Mouse (Mus musculus): ENCODE measurements around the gene Fgf2.

Fgf2 gene

DNA sequence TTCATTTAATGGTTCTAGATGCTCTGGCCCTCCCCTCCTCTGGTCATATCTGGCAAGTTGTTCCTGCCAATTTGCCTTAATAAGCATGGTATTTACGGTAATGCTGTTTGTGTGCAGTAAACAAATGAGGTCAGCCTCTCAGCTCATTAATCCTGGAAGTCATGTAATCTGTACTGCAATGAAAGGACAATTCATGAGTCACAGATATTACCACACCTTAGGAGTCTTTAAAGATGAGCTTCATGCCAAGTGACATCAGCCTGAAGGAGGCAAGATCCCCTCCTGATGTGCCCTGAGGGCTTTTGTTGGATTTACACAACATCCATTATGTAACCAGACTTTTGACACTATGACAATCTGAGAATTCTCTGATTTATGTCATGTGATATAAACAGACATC is 6.6 kb downstream of the Fgf2 start:
- no peak for DNase-seq (ENCODE audit: low spot score in 2 of 2)

DNA sequence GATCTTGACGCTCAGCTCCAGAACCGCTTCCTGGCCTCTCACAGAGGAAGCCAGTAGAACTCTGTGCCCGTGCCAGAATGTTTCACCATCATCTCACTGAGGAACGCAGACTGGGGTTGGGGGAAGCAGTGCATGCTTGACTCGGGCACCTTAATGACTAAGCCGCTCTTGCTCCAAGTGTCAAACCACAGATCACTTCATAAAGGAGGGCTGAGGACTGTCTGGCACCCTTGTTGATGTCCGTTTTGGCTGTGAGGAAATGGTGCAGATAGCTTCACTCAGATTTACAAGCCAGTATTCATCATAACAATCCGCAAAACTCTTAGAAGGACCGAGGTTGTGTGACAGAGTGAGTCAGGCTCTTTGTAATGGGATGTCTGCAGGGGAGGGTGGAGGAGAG is 12.6 kb downstream of the Fgf2 start:
- peak in 1 of 2 experiments; percentile 57 for DNase-seq (ENCODE audit: low spot score in 2 of 2)

DNA sequence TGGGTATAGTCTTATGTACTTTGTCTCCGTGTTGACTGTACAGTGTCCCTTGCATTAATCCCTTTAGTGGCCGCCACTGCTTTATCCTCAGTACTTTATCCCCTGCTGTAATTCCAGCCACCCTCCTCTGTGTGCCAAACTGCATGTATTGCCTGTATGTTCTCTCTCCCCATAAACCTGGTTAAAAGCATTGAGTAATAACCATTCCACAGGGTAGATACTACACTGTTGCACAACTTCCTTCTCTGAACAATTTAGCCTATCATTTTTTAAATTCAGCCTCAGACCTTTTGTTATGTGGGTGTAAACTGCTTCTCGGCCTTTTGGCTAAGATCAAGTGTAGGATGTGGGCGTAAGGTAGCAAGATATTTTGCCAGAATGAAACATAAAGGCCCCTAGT is 17.0 kb downstream of the Fgf2 start:
- DNase-seq (ENCODE audit: low spot score in 2 of 2), result no peak

DNA sequence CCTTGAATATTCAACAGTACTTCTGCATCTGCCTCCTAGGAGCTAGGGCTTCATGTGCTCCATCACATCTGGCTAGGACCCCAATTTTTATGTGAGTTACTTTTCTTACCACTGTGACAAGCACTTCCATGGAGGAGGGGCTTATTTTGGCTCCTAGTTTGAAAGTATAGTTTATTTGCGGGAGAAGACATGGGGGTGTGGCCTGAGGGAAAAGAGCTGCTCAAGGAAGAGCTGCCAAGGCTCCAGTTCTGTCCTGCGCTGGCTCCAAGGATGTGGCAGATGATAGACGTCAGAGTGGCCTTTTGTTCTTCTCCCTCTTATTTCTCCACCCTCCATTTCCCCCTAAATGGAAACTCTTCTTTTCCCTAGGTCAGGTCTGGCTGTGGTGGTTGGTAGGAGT is 17.8 kb downstream of the Fgf2 start:
- DNase-seq (ENCODE audit: low spot score in 2 of 2), result no peak

DNA sequence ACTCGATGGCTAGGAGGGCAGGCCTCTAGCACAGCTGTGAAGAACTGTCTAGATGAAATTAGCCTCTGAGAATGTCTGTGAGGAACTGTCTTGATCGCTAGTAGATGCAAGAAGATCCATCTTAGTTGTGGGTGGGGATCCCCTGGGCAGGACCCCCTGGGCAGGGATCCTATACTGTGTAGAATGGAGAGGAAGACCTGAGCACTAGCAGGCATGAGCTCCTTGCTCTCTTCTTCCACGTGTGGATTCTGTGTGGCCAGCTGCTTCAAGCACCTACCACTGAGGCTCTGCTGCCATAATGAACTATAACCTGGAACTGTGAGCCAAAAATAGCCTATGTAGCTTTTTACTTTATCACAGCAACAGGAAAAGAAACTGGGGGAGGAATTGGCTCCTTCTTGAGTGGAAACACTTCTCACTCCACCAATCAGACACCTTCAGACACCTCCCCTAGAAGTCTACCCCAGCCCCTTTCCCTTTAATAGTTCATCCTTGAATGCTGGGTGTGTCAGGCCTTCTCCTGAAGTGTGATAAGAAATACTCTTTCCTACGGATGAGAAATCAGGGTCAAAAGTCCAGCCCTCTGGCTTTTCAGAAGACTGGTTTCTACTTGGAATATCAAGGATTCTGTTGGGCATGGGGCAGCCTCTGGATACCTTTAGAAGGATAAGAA is 18.4 kb downstream of the Fgf2 start:
- DNase-seq (ENCODE audit: low spot score in 2 of 2), result no peak

DNA sequence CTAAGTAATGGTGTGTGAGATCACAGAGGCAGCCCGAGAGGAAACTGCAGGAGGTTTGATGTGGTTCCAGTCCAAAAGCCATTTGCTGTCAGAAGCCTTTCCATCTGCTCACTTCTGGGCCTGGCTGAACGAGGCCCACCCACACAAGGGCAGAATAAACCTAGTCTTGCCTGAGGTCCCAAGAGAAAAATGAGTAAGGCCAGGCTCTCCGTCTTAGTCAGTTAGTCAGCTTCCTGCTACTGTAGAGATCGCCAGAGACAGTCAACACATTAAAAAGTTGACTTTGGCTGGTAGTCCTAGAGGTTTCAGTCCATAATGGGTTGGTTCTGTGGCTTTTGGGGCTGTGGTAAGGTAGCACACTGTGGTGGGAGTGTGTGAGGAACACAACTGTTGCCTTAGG is 22.3 kb downstream of the Fgf2 start:
- no peak for DNase-seq (ENCODE audit: low spot score in 2 of 2)

DNA sequence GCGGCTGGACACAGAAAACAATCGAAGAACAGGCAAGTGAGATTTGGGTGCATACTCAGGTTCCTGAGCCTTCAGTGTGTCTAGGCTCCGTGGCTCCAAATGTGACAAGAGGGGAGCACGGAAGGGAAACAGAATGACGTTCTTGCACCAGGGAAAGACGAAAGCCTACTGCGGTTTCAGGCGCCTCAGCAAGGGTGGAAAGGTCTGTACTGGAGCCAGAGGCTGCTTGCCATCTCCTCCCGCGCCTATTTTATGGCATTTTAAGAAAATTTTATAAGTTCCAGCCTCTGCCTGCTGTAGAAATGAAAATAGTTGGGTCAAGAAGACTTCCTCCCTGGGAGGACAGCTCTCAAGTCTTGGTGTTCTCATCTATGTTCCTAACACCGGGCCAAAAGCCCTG is 25.6 kb downstream of the Fgf2 start:
- no peak for DNase-seq (ENCODE audit: low spot score in 2 of 2)

DNA sequence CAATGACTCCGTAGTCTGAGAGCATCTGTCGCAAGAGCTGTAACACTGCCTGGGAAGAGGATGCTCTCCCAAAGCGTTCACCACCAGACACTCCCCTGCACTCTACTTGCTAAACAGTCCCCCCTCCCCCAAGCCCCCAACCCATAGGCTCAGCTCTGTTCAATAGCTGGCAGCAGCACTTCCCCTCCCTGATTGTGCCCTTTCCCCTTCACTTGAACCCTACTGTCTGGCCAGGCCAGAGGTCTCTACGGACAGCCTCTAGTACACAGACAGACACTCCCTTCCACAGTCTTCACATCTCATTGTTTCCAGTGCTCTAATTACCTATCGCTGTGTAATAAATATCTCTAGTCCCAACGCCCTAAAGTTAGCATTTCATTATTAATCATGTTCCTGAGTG is 29.8 kb downstream of the Fgf2 start:
- DNase-seq (ENCODE audit: low spot score in 2 of 2), result no peak

DNA sequence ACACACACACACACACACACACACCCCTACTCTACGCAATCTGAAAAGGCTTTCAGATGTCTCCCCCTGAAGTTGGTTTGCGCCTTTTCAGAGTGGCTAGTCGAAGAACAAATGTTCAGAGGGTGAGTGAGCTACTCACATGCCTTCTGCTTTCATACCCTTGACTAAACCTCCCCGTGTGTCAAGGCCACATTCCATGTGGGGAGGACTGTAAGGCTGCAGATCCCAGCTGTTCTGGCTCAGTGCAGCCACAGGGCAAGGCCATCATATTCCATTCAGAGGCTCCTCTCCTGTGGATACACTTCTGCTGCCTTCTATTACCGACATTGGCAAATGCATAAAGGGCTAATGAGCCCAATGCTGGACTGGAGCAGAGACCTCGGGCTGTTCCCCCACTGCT is 30.3 kb downstream of the Fgf2 start:
- DNase-seq (ENCODE audit: low spot score in 2 of 2), result no peak

DNA sequence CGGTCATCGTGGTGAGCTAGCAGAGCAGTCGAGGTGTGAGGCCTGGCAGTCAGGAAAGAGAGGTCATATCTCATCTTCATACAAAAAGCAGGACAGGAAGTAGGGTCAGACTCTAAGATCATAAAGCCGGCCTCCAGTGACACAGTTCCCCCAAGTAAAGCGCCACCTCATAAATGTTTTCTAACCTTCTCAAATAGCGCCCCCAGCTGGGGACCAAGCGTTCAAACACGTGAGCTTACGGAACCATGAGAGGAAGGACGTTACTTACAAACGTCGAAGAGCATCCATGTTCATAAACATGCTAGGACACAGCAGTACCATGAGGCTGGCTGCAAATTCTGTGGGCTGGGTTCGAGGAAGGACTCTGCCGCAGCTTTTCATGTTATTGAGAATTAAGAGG is 31.1 kb downstream of the Fgf2 start:
- DNase-seq (ENCODE audit: low spot score in 2 of 2), result no peak

DNA sequence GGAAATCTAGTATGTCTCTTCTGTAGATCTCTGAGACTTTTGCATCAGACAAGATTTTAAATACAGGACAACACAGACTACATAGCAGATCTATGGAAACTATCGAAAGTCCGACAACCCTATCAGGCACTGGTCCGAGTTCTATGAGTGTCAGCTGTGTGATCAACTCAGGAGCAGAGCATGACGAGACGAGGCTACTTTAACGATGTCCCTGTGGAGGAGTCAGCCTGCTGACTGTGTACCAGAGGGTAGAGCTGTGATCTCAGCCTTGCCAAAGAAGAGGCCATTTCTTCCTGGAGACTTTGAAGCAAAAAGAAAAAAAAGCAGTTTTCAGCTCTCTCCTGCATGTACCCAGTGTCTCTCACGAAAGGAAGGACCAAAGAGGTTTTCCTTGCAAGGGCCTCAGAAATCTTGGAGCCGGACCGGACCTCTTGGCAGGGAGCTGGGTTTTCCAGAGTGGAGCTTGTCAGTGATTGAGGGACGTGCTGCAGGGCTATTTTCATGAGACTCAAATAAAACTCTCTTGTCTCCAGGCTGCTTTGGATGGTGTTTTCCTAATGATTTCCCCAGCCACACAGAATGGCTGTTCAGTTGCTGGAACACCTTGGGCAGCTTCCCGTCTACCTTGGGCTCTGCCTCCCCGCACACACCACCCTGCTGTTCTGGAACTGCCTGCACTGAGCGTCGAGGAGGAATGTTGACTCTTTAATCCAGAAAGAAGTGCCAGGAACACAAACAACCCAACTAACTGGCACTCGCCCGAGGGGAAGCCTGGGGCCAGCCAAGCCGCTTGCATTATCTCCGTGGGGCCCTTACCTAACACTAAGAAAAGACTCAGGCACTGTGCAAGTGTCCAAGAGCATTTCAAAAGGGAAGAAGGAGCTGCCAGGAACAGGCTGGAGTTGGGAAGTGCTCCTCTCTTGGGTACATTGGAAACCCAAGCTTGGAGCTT is 32.1 kb downstream of the Fgf2 start:
- peak; percentile 35 to 82 for DNase-seq (ENCODE audit: low spot score in 2 of 2)

DNA sequence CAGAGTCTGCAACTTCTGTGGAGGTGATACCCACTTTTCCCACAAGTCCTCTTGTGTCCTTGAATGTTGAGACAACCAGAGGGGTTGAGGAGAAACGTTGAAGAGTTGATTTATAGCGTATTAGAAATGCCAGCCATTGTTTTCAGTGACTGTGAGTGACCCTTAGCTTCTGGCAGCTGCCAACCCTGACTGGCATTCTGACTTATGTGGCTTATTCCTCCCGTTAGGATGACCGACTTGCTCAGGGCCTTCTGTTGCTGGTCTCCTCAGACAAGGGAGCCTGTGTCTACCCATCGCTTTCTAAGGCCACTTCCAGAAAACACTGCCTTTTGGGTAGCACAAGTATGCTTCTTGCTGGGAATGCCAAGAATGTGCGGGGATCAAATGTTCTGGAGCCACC is 33.3 kb downstream of the Fgf2 start:
- no peak for DNase-seq (ENCODE audit: low spot score in 2 of 2)

DNA sequence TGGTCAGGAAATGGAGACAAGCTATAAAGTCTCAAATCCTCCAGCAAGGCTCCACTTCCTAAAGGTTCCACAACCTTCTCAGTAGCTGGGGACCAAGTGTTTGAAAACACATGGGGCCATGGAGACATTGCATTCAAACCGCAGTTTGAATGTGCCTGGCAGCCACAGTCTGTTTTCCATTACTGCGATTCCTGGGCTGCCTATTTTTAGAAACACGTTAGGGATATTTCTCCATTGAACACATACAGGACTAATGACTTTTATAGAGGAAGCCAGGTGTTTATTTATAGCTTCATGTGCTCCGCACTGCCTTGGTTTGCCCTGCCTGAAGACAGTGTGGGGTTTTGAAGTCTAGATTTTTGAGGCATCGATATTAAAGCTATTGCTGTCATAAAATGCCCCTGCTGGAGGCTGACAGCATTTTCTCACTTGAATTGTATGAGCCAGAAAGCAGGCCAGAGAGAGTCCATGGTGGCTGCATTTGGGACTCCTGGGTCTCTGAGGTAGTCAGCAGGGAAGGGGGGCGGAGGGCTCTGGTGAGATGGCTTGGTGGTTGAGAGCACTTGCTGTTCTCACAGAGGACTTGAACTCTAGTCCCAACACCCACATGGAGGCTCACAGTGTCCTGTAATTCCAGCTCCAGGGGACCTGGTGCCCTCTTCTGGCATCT is 35.1 kb downstream of the Fgf2 start:
- DNase-seq (ENCODE audit: low spot score in 2 of 2), result no peak

DNA sequence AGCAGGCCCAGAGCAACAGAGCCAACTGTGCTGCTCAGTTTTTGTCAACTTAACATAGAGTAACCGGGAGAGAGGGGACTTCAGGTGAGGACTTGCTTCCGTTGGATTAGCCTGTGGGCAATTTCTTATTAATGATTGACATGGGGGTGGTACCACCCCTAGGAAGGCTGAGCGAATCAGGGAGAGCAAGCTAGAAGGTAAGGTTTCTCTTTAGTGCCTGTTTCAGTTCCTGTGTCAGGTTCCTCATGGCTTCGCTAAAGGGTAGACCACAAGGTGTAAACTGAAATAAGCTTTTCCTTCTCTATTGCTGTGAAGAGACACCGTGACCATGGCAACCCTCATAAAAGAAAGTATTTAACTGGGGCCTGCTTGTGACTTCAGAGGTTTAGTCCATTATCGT is 39.2 kb downstream of the Fgf2 start:
- no peak for DNase-seq (ENCODE audit: low spot score in 2 of 2)

DNA sequence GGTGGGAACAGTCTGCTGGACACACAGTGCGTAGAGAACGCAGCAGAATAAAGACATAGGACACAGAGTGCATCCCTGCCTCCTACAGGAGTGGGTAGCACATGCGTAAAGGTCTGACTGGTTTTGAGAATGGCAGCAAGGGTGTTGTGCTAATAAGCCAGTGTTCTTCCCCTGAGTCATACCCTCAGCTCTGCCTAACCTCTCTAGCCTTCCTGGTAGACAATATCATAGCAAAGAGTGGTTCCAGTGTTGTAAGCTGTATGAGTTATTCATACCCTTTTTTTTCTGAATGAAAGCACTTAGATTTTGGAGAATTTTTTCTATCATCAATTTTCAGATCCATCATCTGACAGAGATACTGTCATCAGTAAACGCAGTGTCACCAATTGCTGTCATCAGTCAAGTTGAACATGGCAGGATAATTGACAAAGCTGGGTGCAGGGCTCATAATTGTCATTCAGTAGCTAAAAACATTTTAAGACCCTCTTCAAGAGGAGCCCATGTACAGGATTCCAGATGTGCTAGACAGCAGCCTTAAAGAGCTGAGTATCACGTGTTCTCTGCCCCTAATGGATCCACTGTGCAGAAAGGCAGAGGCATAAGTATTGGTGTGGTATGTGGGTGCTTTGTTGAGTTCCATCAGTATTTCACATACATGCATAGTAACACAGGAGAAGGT is 48.9 kb downstream of the Fgf2 start:
- no peak for DNase-seq (ENCODE audit: low spot score in 2 of 2)

DNA sequence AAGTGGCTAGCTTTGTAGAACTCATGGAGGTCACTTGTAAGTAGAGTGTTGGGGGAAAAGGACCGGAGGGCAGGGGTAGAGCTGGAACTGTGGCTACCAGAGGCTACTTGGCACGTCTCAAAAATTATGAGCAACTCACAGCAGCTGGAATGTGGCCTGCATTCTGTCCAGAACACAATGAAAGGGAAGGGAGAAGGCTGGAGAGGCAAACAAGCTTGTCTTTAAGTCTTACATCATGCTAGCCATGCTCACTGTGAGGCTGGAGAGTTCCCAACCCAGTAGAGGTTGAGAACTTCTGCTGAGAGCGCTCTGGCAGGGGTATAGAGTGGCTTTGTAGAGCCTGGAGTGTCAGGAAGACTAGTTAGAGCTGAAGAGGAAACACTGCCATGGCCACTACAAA is 49.5 kb downstream of the Fgf2 start:
- DNase-seq (ENCODE audit: low spot score in 2 of 2), result no peak

DNA sequence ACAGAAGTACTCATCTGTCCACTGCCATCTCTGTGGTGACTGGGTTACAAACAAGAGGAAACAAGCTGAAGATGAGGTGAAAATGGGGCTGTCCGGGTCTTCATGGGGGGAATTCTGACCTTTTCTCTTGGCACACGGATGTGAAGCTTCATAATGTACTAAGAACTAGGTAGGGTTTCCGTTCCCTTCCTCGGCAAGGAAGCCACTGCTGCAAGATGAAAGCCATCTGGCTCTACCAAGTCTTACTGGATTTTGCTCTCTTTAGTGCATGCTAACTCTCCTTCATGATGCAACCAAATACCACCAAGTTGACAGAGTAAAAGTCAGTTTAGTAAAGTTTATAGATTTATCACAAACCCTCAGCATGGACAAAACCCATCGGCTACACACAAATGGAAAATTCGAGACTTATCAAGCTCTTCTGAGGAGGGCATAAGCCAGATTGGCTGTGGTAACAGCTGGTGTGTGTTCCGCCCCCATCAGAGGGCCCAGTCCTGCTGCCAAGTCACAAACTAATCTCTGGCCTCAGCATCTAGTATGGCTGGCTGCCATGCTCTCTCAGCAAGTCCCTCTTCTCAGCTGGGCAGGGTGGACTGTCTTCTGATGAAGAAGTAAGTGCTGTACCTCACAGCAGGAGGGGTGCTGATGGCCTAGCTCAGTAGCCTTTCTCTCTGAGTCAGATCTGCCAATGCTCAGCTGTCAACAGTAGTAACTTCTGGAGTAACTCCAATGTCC is 50.7 kb downstream of the Fgf2 start:
- DNase-seq (ENCODE audit: low spot score in 2 of 2), result peak; percentile 29 to 73

DNA sequence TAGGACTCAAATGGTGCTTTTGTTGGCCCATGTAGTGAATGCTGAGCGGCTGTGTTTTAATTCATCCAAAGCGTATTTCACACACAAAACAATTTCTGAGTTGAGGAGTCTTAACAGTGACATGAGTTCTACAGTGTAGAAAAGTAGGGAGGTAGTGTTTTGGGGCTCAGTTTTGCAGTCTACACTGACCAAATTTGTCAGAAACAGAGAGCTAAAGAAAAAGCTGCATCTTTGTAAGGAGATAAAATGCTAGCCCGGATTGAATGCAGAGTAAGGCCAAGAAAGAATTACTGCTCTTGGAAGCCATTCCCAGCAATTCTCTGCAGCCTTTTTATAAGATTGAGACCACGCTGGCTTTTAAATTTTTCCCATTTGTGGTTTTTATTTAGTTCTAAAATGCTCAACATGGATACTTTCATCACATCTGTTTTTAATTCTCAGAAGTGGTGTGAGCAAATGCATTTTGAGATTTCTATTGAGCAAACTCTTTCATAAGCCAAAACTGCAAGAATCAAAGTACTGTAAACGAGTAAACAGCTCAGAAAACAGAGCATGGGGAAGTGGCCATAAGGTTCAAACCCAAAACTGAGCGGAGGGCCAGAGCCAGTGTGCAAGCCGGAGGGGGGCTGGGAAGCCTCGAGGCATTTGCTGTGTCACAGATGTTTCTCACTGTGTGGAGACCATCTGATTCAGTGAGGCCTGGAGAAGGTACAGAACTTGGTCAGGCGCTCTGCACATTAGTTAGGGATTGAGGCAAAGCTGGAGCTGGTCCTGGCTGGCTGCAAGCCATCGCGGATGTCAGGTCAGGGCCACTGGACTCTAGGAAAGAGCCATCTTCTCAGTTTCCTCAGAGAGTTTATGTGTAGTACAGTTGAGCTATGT is 53.8 kb downstream of the Fgf2 start:
- peak; percentile 16 to 68 for DNase-seq (ENCODE audit: low spot score in 2 of 2)

DNA sequence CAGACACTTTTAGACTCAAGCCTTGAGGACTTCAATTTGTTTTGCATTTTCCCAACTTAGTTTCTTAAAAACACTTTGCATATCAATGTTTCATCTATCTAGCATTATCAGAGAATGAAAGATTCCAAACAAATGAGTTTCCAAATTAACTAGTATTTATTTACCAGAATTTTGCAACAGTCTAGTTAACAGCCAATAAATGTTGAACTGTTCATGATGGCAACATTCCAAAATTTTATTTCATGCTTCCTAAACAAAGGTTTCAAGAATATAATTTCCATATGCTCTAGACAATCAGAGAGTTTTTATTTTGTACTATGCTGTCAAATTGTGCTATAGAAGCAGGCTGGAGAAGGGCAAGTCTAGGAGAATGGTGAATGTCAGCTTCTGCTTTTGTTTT is 59.5 kb downstream of the Fgf2 start:
- no peak for DNase-seq (ENCODE audit: low spot score in 2 of 2)

DNA sequence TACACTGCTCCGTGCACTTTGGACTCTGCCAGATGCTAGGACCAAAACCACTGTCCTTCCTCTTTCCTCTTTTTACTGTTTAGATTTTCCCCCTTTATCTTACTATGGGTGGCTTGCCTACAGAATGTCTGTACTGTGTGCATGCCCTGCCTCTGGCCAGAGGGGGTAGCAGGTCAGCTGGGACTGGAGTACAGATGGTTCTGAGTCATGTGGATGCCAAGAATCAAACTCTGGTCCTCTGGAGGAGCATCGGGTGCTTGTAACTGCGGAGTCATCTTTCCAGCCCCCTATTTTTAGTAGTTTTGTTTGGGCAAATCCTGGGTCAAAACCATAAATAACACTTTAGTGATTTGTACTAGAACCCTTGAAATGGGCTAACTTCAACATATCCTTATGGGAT is 65.3 kb downstream of the Fgf2 start:
- no peak for DNase-seq (ENCODE audit: low spot score in 2 of 2)

All from urinary bladder, postnatal 36 days (tissue).